Mouse (Mus musculus): Measurements from ENCODE around the gene Gm4871. TPM values are rescaled to one million over a fixed set of nuclear protein-coding genes. Genes with fewer than 3 reads are reported as not detected.
"Not testable (repeated sequence)": the region's sequence is repeated elsewhere in the genome, so short reads cannot be mapped to it uniquely, and the experiment has no call there.

The Gm4871 gene
- not detected in 2 replicates for polyA plus RNA-seq (2014; fragmentation: Nextera tagmentation; extraction: Ambion mirVana)

- DNase-seq; H3K9ac ChIP-seq (replicated peaks; ENCODE audit: low read length); H3K27ac ChIP-seq (replicated peaks; ENCODE audit: low read depth, low read length); H3K4me1 ChIP-seq (ENCODE audit: control insufficient read depth, insufficient read depth, low read length); H3K36me3 ChIP-seq (ENCODE audit: control insufficient read depth, insufficient read depth, low read length); H3K27me3 ChIP-seq (ENCODE audit: control insufficient read depth, insufficient read depth, low read length); ATAC-seq (ENCODE audit: low FRiP score, low TSS enrichment); H3K9me3 ChIP-seq (ENCODE audit: control insufficient read depth, low read length); H3K4me3 ChIP-seq (replicated peaks; ENCODE audit: low read depth, low read length); H3K4me2 ChIP-seq (ENCODE audit: low read length): not testable (repeated sequence)
- WGBS = 79% methylated on average over 5 of the region's 5 CpGs
Observed at GRCm38 (mm10) chr5:145032391-145032790, at the start of gene Gm4871. TSS of gene Gm4871 (minus strand) at chr5:145032754.

GRCm38 (mm10) chr5:145081866-145082613 lies 49.5 kb upstream of the Gm4871 start:
- DNase-seq (no peak), ATAC-seq (ENCODE audit: low FRiP score, low TSS enrichment) (no peak)
- Histone ChIP-seq H3K9ac (replicated peaks; ENCODE audit: low read length) (no peak overlapping the region), H3K36me3 (ENCODE audit: control insufficient read depth, insufficient read depth, low read length) (no peaks in the 10 kb centered on the region), H3K4me3 (replicated peaks; ENCODE audit: low read depth, low read length) (no peak overlapping the region), H3K4me2 (ENCODE audit: low read length) (no peak overlapping the region), H3K9me3 (ENCODE audit: control insufficient read depth, low read length) (no peaks in the 10 kb centered on the region), H3K27me3 (ENCODE audit: control insufficient read depth, insufficient read depth, low read length) (no peaks in the 10 kb centered on the region), H3K4me1 (ENCODE audit: control insufficient read depth, insufficient read depth, low read length) (peaks cover 10% of the 10 kb centered on the region), H3K27ac (replicated peaks; ENCODE audit: low read depth, low read length) (no peak overlapping the region)
- WGBS = 91% methylated on average over 10 of the region's 10 CpGs

- Histone ChIP-seq H3K4me1 (ENCODE audit: control insufficient read depth, insufficient read depth, low read length) (no peaks in the 10 kb centered on the region), H3K9me3 (ENCODE audit: control insufficient read depth, low read length) (no peaks in the 10 kb centered on the region), H3K27ac (replicated peaks; ENCODE audit: low read depth, low read length) (no peak overlapping the region), H3K4me3 (replicated peaks; ENCODE audit: low read depth, low read length) (no peak overlapping the region), H3K4me2 (ENCODE audit: low read length) (no peak overlapping the region), H3K27me3 (ENCODE audit: control insufficient read depth, insufficient read depth, low read length) (no peaks in the 10 kb centered on the region), H3K9ac (replicated peaks; ENCODE audit: low read length) (no peak overlapping the region), H3K36me3 (ENCODE audit: control insufficient read depth, insufficient read depth, low read length) (no peaks in the 10 kb centered on the region)
- DNase-seq (no peak), ATAC-seq (ENCODE audit: low FRiP score, low TSS enrichment) (no peak)
- WGBS = 61% methylated on average over 3 of the region's 3 CpGs
Observed at GRCm38 (mm10) chr5:145075081-145075480, 42.5 kb upstream of the Gm4871 start.

- Histone ChIP-seq H3K36me3 (ENCODE audit: control insufficient read depth, insufficient read depth, low read length) (no peaks in the 10 kb centered on the region), H3K27me3 (ENCODE audit: control insufficient read depth, insufficient read depth, low read length) (no peaks in the 10 kb centered on the region), H3K9me3 (ENCODE audit: control insufficient read depth, low read length) (no peaks in the 10 kb centered on the region), H3K4me3 (replicated peaks; ENCODE audit: low read depth, low read length) (no peak overlapping the region), H3K27ac (replicated peaks; ENCODE audit: low read depth, low read length) (no peak overlapping the region), H3K4me1 (ENCODE audit: control insufficient read depth, insufficient read depth, low read length) (no peaks in the 10 kb centered on the region), H3K9ac (replicated peaks; ENCODE audit: low read length) (no peak overlapping the region), H3K4me2 (ENCODE audit: low read length) (no peak overlapping the region)
- DNase-seq (no peak), ATAC-seq (ENCODE audit: low FRiP score, low TSS enrichment) (no peak)
- WGBS = 52% methylated on average over 6 of the region's 6 CpGs
Observed at GRCm38 (mm10) chr5:145071342-145071741, 38.8 kb upstream of the Gm4871 start.

GRCm38 (mm10) chr5:145069707-145070106 lies 37.2 kb upstream of the Gm4871 start:
- Histone ChIP-seq H3K36me3 (ENCODE audit: control insufficient read depth, insufficient read depth, low read length) (no peaks in the 10 kb centered on the region), H3K4me3 (replicated peaks; ENCODE audit: low read depth, low read length) (no peak overlapping the region), H3K27me3 (ENCODE audit: control insufficient read depth, insufficient read depth, low read length) (no peaks in the 10 kb centered on the region), H3K4me1 (ENCODE audit: control insufficient read depth, insufficient read depth, low read length) (no peaks in the 10 kb centered on the region), H3K27ac (replicated peaks; ENCODE audit: low read depth, low read length) (no peak overlapping the region), H3K4me2 (ENCODE audit: low read length) (no peak overlapping the region), H3K9ac (replicated peaks; ENCODE audit: low read length) (no peak overlapping the region), H3K9me3 (ENCODE audit: control insufficient read depth, low read length) (no peaks in the 10 kb centered on the region)
- ATAC-seq (ENCODE audit: low FRiP score, low TSS enrichment) (no peak), DNase-seq (peak; percentile 93)
- WGBS = 1% methylated on average over 5 of the region's 5 CpGs

- Histone ChIP-seq H3K36me3 (ENCODE audit: control insufficient read depth, insufficient read depth, low read length) (no peaks in the 10 kb centered on the region), H3K4me2 (ENCODE audit: low read length) (no peak overlapping the region), H3K4me1 (ENCODE audit: control insufficient read depth, insufficient read depth, low read length) (no peaks in the 10 kb centered on the region), H3K9ac (replicated peaks; ENCODE audit: low read length) (no peak overlapping the region), H3K4me3 (replicated peaks; ENCODE audit: low read depth, low read length) (no peak overlapping the region), H3K27ac (replicated peaks; ENCODE audit: low read depth, low read length) (no peak overlapping the region), H3K9me3 (ENCODE audit: control insufficient read depth, low read length) (no peaks in the 10 kb centered on the region), H3K27me3 (ENCODE audit: control insufficient read depth, insufficient read depth, low read length) (no peaks in the 10 kb centered on the region)
- DNase-seq (no peak), ATAC-seq (ENCODE audit: low FRiP score, low TSS enrichment) (no peak)
- WGBS = 62% methylated on average over 3 of the region's 3 CpGs
Observed at GRCm38 (mm10) chr5:145068863-145069262, 36.3 kb upstream of the Gm4871 start.

GRCm38 (mm10) chr5:145064765-145065340 lies 32.3 kb upstream of the Gm4871 start:
- Histone ChIP-seq H3K27me3 (ENCODE audit: control insufficient read depth, insufficient read depth, low read length) (no peaks in the 10 kb centered on the region), H3K4me3 (replicated peaks; ENCODE audit: low read depth, low read length) (no peak overlapping the region), H3K27ac (replicated peaks; ENCODE audit: low read depth, low read length) (no peak overlapping the region), H3K4me2 (ENCODE audit: low read length) (no peak overlapping the region), H3K4me1 (ENCODE audit: control insufficient read depth, insufficient read depth, low read length) (no peaks in the 10 kb centered on the region), H3K9ac (replicated peaks; ENCODE audit: low read length) (no peak overlapping the region), H3K36me3 (ENCODE audit: control insufficient read depth, insufficient read depth, low read length) (no peaks in the 10 kb centered on the region), H3K9me3 (ENCODE audit: control insufficient read depth, low read length) (no peaks in the 10 kb centered on the region)
- ATAC-seq (ENCODE audit: low FRiP score, low TSS enrichment) = no peak
- DNase-seq = no peak
- WGBS = 93% methylated on average over 1 of the region's 1 CpGs

GRCm38 (mm10) chr5:145059524-145059923 lies 27.0 kb upstream of the Gm4871 start:
- no peak overlapping the region for H3K9ac ChIP-seq (replicated peaks; ENCODE audit: low read length)
- H3K9me3 ChIP-seq (ENCODE audit: control insufficient read depth, low read length) = no peaks in the 10 kb centered on the region
- no peaks in the 10 kb centered on the region for H3K27me3 ChIP-seq (ENCODE audit: control insufficient read depth, insufficient read depth, low read length)
- ATAC-seq (ENCODE audit: low FRiP score, low TSS enrichment) = no peak
- H3K4me1 ChIP-seq (ENCODE audit: control insufficient read depth, insufficient read depth, low read length) = no peaks in the 10 kb centered on the region
- no peak overlapping the region for H3K4me3 ChIP-seq (replicated peaks; ENCODE audit: low read depth, low read length)
- no peak overlapping the region for H3K27ac ChIP-seq (replicated peaks; ENCODE audit: low read depth, low read length)
- 84% methylated on average over 2 of the region's 2 CpGs for WGBS
- no peak overlapping the region for H3K4me2 ChIP-seq (ENCODE audit: low read length)
- H3K36me3 ChIP-seq (ENCODE audit: control insufficient read depth, insufficient read depth, low read length) = no peaks in the 10 kb centered on the region
- no peak for DNase-seq

GRCm38 (mm10) chr5:145058722-145059121 lies 26.2 kb upstream of the Gm4871 start:
- Histone ChIP-seq H3K4me3 (replicated peaks; ENCODE audit: low read depth, low read length) (no peak overlapping the region), H3K9ac (replicated peaks; ENCODE audit: low read length) (no peak overlapping the region), H3K36me3 (ENCODE audit: control insufficient read depth, insufficient read depth, low read length) (no peaks in the 10 kb centered on the region), H3K9me3 (ENCODE audit: control insufficient read depth, low read length) (no peaks in the 10 kb centered on the region), H3K4me2 (ENCODE audit: low read length) (no peak overlapping the region), H3K27me3 (ENCODE audit: control insufficient read depth, insufficient read depth, low read length) (no peaks in the 10 kb centered on the region), H3K27ac (replicated peaks; ENCODE audit: low read depth, low read length) (no peak overlapping the region), H3K4me1 (ENCODE audit: control insufficient read depth, insufficient read depth, low read length) (no peaks in the 10 kb centered on the region)
- 86% methylated on average over 7 of the region's 7 CpGs for WGBS
- no peak for ATAC-seq (ENCODE audit: low FRiP score, low TSS enrichment)
- DNase-seq = no peak
